Mouse (Mus musculus) CD4-positive, CD25-positive, alpha-beta regulatory T cell, adult 2 months (primary cell): ENCODE measurements around the gene Itgb7.
"Not testable (repeated sequence)": the region's sequence is repeated elsewhere in the genome, so short reads cannot be mapped to it uniquely, and the experiment has no call there.

Experiments used
- DNase-seq: peaks from one replicate; pipeline ENCODE4 v3.0.0-alpha.2; 2012; ENCODE audit warnings: low read depth, low spot score

The Itgb7 gene

GRCm38 (mm10) chr15:102230408-102231321 lies 1.1 kb downstream of the Itgb7 start:
- peak; percentile 64 for DNase-seq

GRCm38 (mm10) chr15:102225619-102226018 lies 6.1 kb downstream of the Itgb7 start:
- not testable (repeated sequence) for DNase-seq

- DNase-seq = peak; percentile 83
These were observed 6.6 kb downstream of the Itgb7 start for GRCm38 (mm10) chr15:102224992-102225617.

- DNase-seq = peak; percentile 83
These were observed 7.4 kb downstream of the Itgb7 start for GRCm38 (mm10) chr15:102224186-102224991.

GRCm38 (mm10) chr15:102222386-102222785 lies 9.4 kb downstream of the Itgb7 start:
- no peak for DNase-seq

- DNase-seq = no peak
These were observed 14.4 kb downstream of the Itgb7 start for GRCm38 (mm10) chr15:102217325-102217724.

- DNase-seq = no peak
These were observed 15.1 kb downstream of the Itgb7 start for GRCm38 (mm10) chr15:102216459-102217228.

- DNase-seq = no peak
These were observed 16.1 kb downstream of the Itgb7 start for GRCm38 (mm10) chr15:102215624-102216023.

- no peak for DNase-seq
These were observed 17.6 kb downstream of the Itgb7 start for GRCm38 (mm10) chr15:102214132-102214531.

GRCm38 (mm10) chr15:102211895-102212294 lies 19.8 kb downstream of the Itgb7 start:
- DNase-seq = no peak

GRCm38 (mm10) chr15:102210816-102211215 lies 20.9 kb downstream of the Itgb7 start:
- no peak for DNase-seq

GRCm38 (mm10) chr15:102209114-102209513 lies 22.6 kb downstream of the Itgb7 start:
- no peak for DNase-seq

GRCm38 (mm10) chr15:102208092-102208561 lies 23.6 kb downstream of the Itgb7 start:
- peak; percentile 31 for DNase-seq

- no peak for DNase-seq
These were observed 24.4 kb downstream of the Itgb7 start for GRCm38 (mm10) chr15:102207351-102207750.

- peak; percentile 54 for DNase-seq
These were observed 26.0 kb downstream of the Itgb7 start for GRCm38 (mm10) chr15:102205779-102206178.

GRCm38 (mm10) chr15:102204674-102205505 lies 26.9 kb downstream of the Itgb7 start, which contains the start of gene Csad:
TSS of gene Csad (minus strand) at chr15:102204724.
- DNase-seq = no peak

GRCm38 (mm10) chr15:102203835-102204381 lies 27.8 kb downstream of the Itgb7 start:
- peak; percentile 82 for DNase-seq

GRCm38 (mm10) chr15:102202971-102203834 lies 28.5 kb downstream of the Itgb7 start, which contains the start of gene Zfp740:
TSS of gene Zfp740 (plus strand) at chr15:102203249.
- peak; percentile 98 for DNase-seq

- DNase-seq = no peak
These were observed 32.9 kb downstream of the Itgb7 start for GRCm38 (mm10) chr15:102198841-102199240.
